Mouse (Mus musculus) B cell, adult 2 months (primary cell): ENCODE results near the gene Ryr1.
"Not testable (repeated sequence)": the region's sequence is repeated elsewhere in the genome, so short reads cannot be mapped to it uniquely, and the experiment has no call there.

Source experiments
- DNase-seq, 2 experiments: peaks; one replicate each; pipeline ENCODE4 v3.0.0; 2022

The Ryr1 gene

DNA sequence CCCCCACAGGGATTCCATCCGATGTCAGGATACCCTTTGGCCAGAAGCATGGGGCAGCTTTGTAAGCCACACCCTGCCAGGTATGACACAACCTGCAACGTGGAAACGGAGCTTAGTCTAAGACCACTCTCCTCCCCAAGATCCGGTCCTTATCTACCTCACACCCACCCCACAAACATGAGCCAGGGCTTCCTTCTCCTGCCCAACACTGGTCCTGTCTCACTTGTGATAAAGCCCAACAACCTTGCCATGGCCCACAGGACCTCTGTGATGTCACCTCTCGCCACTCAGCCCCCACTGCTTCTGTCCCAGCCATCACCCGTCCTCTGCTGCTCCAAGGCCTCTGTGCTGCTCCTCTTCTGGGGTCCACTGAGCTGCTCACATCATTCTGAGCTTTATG lies 49.8 kb downstream of the Ryr1 start:
- DNase-seq: no peak

DNA sequence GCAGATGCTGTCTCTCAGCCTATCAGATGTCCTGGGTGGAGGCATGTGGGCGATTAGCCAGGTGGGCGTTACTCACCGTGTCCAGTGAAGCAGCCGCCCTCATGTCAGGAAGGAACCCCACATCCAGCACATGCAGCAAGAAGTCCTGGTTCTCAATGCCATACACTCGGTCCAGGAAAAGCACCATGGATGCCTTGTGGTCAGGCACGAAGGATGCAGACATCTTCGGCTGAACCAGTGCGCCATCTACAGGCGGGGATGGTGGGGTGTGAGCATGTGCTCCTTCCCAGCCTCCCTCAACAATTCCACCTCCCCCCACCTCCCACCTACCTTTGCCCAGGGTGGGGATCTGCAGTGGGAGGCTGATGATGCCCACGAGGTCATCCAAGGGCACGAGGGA lies 52.3 kb downstream of the Ryr1 start:
- DNase-seq: peak; percentile 38 to 46

- DNase-seq: no peak
Measured at GRCm38 (mm10) chr7:29071169-29071891, 53.6 kb downstream of the Ryr1 start.

GRCm38 (mm10) chr7:29070364-29071168 lies 54.4 kb downstream of the Ryr1 start:
- DNase-seq: no peak

- peak; percentile 23 to 40 for DNase-seq
Measured at GRCm38 (mm10) chr7:29067758-29068157, 57.2 kb downstream of the Ryr1 start.

DNA sequence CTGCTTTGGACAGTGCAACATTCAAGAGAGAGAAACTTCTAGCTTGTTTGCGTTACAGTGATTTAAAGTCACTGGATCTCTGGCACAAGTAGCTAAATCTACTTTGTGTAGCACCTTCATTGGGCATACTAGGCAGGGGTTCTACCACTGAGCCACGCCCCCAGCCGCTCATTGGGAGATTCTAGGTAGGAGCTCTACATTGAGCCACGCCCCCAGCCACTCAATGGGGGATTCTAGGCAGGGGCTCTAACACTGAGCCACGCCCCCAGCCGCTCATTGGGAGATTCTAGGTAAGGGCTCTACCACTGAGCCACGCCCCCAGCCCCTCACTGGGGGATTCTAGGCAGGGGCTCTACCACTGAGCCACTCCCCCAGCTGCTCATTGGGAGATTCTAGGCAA lies 61.5 kb downstream of the Ryr1 start:
- DNase-seq: not testable (repeated sequence)

- DNase-seq: no peak
Measured at GRCm38 (mm10) chr7:29061522-29062037, 63.4 kb downstream of the Ryr1 start.

- DNase-seq: no peak
Measured at GRCm38 (mm10) chr7:29059445-29059844, 65.5 kb downstream of the Ryr1 start.

GRCm38 (mm10) chr7:29052821-29053220 lies 72.2 kb downstream of the Ryr1 start:
- DNase-seq: no peak

GRCm38 (mm10) chr7:29050797-29051196 lies 74.2 kb downstream of the Ryr1 start:
- DNase-seq: peak; percentile 38 to 53

- peak in 1 of 2 experiments; percentile 26 for DNase-seq
Measured at GRCm38 (mm10) chr7:29048615-29049014, 76.4 kb downstream of the Ryr1 start.

DNA sequence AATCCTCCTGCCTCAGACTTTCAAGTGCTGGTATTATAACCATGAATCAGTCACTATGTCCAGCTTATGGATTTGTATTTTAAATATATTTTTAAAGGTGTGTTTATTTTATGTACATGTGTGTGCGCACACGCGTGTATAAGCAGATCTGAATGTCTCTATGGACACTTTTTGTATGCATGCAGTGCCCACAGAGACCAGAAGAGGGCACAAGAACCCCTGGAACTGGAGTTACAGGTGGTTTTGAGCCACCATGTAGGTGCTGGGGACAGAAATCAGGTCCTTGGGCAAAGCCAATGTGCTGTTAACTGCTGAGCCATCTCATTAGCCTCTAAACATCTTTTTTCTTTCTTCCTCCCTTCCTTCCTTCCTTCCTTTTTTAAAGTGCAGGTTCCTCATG lies 76.9 kb downstream of the Ryr1 start:
- peak; percentile 23 to 30 for DNase-seq

- DNase-seq: no peak
Measured at GRCm38 (mm10) chr7:29046533-29046932, 78.4 kb downstream of the Ryr1 start.

DNA sequence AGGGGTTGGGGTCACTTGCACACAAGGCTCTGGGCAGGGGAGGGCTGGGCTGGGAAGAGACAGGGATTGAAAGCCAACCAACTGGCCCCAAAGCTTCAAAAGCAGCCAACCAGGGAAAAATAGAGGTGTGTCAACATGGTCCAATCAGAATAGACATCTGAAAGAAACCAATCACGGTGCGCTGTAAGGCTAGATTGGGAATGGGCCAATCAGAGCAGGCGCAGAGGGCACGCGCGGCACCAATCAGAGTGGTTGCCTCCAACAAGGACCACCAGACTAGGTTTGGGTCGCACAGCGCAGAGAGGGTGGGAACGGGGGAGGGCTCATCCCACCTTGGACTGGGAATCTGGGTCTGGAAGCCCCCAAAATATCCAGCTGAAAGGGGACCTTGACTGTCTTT lies 80.7 kb downstream of the Ryr1 start:
- DNase-seq: no peak

- DNase-seq: no peak
Measured at GRCm38 (mm10) chr7:29043674-29044057, 81.3 kb downstream of the Ryr1 start.

GRCm38 (mm10) chr7:29043016-29043673 lies 81.8 kb downstream of the Ryr1 start:
- DNase-seq: no peak

DNA sequence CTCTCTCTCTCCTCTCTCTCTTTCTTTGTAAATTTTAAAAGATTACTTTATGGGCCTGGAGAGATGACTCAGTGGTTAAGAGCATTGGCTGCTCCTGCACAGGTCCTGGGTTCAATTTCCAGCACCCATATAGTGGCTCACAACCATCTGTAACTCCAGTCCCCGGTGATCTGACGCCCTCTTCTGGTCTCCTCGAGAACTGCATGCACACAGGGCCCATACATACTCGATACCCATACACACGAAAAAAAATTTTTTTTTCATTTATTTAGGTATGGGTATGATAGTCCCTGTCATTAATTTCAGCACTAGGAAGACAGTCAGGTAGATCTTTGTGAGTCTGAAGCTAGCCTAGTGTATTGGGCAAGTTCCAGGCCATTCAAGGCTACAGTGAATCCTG lies 83.8 kb downstream of the Ryr1 start:
- DNase-seq: peak; percentile 24 to 40

DNA sequence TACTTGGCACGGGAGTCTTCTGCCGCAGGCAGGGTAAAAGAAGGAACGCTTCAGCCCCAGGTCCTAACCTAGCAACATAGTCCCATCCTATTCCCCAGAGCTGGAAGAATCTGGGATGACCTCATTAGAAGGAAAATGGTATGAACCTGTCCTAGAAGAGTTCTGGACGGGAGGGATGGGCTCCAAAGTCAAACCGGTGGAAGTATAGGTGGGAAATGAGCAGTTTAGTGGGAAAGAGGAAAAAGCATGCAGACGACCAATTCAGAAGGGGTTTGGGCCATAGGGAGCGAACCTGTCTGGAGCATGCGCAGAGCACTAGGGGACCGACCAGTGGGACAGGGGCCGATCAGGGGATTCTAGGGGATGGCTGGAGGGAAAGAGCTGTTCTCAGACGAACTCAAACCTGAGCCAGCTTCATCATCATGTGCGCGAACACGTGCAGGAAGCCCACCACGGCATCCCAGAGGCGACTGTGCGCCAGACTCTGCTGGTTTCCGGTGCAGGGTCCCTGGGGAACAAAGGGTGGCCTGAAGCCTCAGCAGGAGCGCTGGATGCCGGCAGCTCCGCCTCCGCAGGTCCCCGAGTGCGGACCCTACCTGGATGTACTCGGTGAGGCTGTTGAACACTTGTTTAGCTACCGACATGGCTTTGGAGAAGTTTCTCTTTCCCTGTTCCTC lies 84.9 kb downstream of the Ryr1 start:
- DNase-seq: peak; percentile 49 to 55

DNA sequence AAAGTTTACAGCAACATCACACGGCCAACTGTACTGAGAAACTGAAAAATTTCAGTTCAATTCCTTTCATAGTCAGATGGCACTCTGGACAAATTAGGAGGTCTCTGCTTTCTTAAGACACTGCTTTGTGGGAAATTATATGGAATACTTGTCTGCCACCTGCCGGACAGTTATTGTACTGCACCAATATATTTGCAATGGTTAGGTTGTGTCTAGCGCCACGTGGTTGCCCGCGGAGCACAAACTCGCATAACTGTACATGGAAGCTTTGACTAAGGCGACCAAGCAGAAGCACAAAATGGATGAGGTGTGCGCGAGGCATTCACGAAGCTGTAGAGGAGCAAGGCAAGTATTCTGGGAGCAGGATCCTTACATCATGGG lies 85.4 kb downstream of the Ryr1 start:
- DNase-seq: peak; percentile 92 to 93

DNA sequence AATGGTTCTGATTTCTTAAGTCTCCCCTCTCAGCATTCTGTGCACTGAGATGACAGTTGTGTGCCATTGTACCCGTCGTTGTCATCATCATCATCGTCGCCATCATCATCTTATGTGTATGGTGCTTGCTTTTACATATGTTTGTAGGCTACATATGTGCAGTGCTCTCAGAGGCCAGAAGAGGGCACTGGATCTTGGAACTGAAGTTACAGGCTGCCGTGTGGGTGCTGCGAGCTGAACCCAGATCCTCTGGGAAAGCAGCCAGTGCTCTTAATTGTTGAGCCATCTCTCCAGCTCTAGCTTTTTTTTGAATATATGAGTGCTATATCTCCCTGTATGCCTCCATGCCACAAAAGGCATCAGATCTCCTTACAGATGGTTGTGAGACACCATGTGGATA lies 87.7 kb downstream of the Ryr1 start:
- DNase-seq: peak; percentile 39

GRCm38 (mm10) chr7:29032685-29033084 lies 92.3 kb downstream of the Ryr1 start:
- DNase-seq: peak; percentile 32 to 35

GRCm38 (mm10) chr7:29031641-29032040 lies 93.3 kb downstream of the Ryr1 start:
- no peak for DNase-seq
